Mouse (Mus musculus) embryonic facial prominence, embryonic 11.5 days (tissue): ENCODE results near the gene Rflna. TPM values are rescaled to one million over a fixed set of nuclear protein-coding genes. Genes with fewer than 3 reads are reported as not detected.
A peak's percentile ranks its signal among the peaks of the same experiment; 100 is the strongest.

Source experiments
- ATAC-seq: fragments of 200-750 bp; cut with Nextera tagmentation; replicated peaks from 2 replicates; pipeline ENCODE4 v1.8.0; 2017; ENCODE audit warnings: low read depth; ENCODE audit not compliant: insufficient number of reproducible peaks, low FRiP score, low TSS enrichment
- DNase-seq: peaks from one replicate; pipeline ENCODE4 v3.0.0-alpha.2; 2015; ENCODE audit warnings: low spot score
- H3K27ac ChIP-seq: fragments of 300-500 bp; sonication (generic); replicated peaks from 2 replicates; pipeline ENCODE4 v1.5.1; 2014; ENCODE audit warnings: mild to moderate bottlenecking, low read depth, low read length, control low read depth
- H3K27me3 ChIP-seq: fragments of 300-500 bp; sonication (generic); 2 replicates; pipeline ENCODE4 v1.6.1; 2014; ENCODE audit warnings: mild to moderate bottlenecking, low read length, moderate library complexity, mixed read lengths; ENCODE audit not compliant: control insufficient read depth, insufficient read depth
- H3K36me3 ChIP-seq: fragments of 300-500 bp; sonication (generic); replicated peaks from 2 replicates; pipeline ENCODE4 v1.6.1; 2014; ENCODE audit warnings: low read depth, mild to moderate bottlenecking, low read length, moderate library complexity, mixed read lengths; ENCODE audit not compliant: control insufficient read depth, insufficient read depth
- H3K4me1 ChIP-seq: fragments of 300-500 bp; sonication (generic); 2 replicates; pipeline ENCODE4 v1.6.1; 2014; ENCODE audit warnings: low read length, mixed read lengths; ENCODE audit not compliant: control insufficient read depth, insufficient read depth
- H3K4me2 ChIP-seq: fragments of 300-500 bp; sonication (generic); 2 replicates; pipeline ENCODE4 v1.6.1; 2014; ENCODE audit warnings: low read depth, mild to moderate bottlenecking, control low read depth, low read length, moderate library complexity
- H3K4me3 ChIP-seq: fragments of 300-500 bp; sonication (generic); 2 replicates; pipeline ENCODE4 v1.5.1; 2014; ENCODE audit warnings: low read depth, low read length, control low read depth
- H3K9ac ChIP-seq: fragments of 300-500 bp; sonication (generic); replicated peaks from 2 replicates; pipeline ENCODE4 v1.6.1; 2014; ENCODE audit warnings: mild to moderate bottlenecking, control low read depth, low read length
- H3K9me3 ChIP-seq: fragments of 300-500 bp; sonication (generic); replicated peaks from 2 replicates; pipeline ENCODE4 v1.6.1; 2016; ENCODE audit warnings: mild to moderate bottlenecking, low read length, inconsistent platforms, mixed read lengths; ENCODE audit not compliant: control insufficient read depth
- WGBS: fragments of 180-500 bp; shearing (Covaris S2); extraction: QIAGEN DNeasy Blood & Tissue Kit; methylation state at CpG from one replicate; pipeline ENCODE4 v1.1.7; 2014; 5-methylcytosine and 5-hydroxymethylcytosine counted together
- polyA plus RNA-seq: library from polyadenylated mRNA; unstranded; fragments of >200 nt; fragmentation: Nextera tagmentation; extraction: Ambion mirVana; gene quantifications from 2 replicates; pipeline ENCODE4 v1.2.1, GENCODE M21; 2014

Rflna gene
- polyA plus RNA-seq = 7.2 and 10.3 TPM in 2 replicates

- peaks cover 10% of the 10 kb centered on the region; the same call in 1 of the 2 replicates for H3K27me3 ChIP-seq
- DNase-seq (peak; percentile 78), ATAC-seq (peak; percentile 44; the same call in 1 of the 2 replicates)
- peaks cover 3% of the 10 kb centered on the region for H3K4me1 ChIP-seq
- H3K27ac ChIP-seq = no peak within 1 kb of the TSS
- no peaks in the 10 kb centered on the region for H3K36me3 ChIP-seq
- H3K9me3 ChIP-seq = no peaks in the 10 kb centered on the region
- H3K4me2 ChIP-seq = peak within 1 kb of the TSS; percentile 71
- peak within 1 kb of the TSS; percentile 47; the same call in 1 of the 2 replicates for H3K9ac ChIP-seq
- peak within 1 kb of the TSS; percentile 42 for H3K4me3 ChIP-seq
- 2% methylated on average over 37 of the region's 41 CpGs for WGBS
Measured at GRCm38 (mm10) chr5:125002969-125003872, at the start of gene Rflna. TSS of gene Rflna (plus strand) at chr5:125003221.

DNA sequence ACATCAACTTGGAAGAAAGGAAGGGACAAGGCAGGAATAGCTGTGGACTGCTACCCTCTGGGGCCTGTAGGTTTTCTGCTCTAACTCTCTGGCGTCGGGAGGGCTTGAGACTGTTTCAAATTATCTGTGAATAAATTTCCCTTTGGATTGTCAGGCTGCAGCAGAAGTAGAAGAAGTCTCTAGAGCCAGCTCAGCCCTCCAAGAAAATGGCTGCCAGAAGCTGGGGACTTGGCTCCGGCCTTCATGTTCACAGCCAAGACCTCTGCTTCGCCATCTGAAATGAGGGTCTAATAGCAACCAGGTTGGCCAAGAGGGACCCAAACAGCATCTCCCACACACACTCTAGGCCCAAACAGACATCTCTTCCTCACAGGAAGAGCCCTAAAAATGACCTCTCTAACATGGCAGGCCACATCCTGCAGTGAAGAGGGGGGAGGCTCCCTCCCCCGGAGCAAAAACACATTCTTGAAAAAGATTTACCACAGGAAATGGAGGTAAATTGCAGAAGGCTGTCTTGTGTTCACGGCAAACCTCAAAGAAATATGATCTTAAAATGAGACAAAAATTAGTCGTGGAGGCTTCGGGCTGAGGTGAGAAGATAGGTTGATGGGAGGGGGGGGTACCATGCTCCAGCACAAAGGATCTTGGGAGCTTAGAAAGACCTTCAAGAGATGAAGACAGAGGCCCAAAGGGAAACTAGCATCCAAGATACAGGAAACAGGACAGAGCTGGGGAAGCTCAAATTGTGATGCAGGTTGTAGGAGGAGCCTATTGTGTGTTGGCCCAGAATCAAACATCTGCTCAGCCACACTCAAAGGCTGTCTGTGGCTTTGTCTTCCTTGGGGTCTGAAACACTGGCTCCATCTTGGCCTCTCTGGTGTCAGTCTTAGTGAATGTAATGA lies 48.4 kb upstream of the Rflna start:
- Histone ChIP-seq H3K9me3 (no peaks in the 10 kb centered on the region), H3K27ac (no peak overlapping the region), H3K36me3 (no peaks in the 10 kb centered on the region), H3K4me3 (no peak overlapping the region), H3K27me3 (no peaks in the 10 kb centered on the region), H3K4me1 (peaks cover 3% of the 10 kb centered on the region; the same call in 1 of the 2 replicates), H3K9ac (no peak overlapping the region), H3K4me2 (no peak overlapping the region)
- 55% methylated on average over 8 of the region's 8 CpGs for WGBS
- DNase-seq (no peak), ATAC-seq (no peak)

- Histone ChIP-seq H3K27me3 (no peaks in the 10 kb centered on the region), H3K9me3 (no peaks in the 10 kb centered on the region), H3K36me3 (no peaks in the 10 kb centered on the region), H3K4me2 (no peak overlapping the region), H3K9ac (no peak overlapping the region), H3K27ac (no peak overlapping the region), H3K4me3 (no peak overlapping the region), H3K4me1 (no peaks in the 10 kb centered on the region)
- ATAC-seq (no peak), DNase-seq (no peak)
- WGBS = 81% methylated on average over 5 of the region's 5 CpGs
Measured at GRCm38 (mm10) chr5:124957491-124957890, 45.5 kb upstream of the Rflna start.

- Histone ChIP-seq H3K4me2 (no peak overlapping the region), H3K27me3 (no peaks in the 10 kb centered on the region), H3K27ac (no peak overlapping the region), H3K36me3 (no peaks in the 10 kb centered on the region), H3K9ac (no peak overlapping the region), H3K4me1 (peaks cover 3% of the 10 kb centered on the region; the same call in 1 of the 2 replicates), H3K9me3 (no peaks in the 10 kb centered on the region), H3K4me3 (no peak overlapping the region)
- ATAC-seq (no peak), DNase-seq (no peak)
- 94% methylated on average over 4 of the region's 4 CpGs for WGBS
Measured at GRCm38 (mm10) chr5:124959099-124959498, 43.9 kb upstream of the Rflna start.

DNA sequence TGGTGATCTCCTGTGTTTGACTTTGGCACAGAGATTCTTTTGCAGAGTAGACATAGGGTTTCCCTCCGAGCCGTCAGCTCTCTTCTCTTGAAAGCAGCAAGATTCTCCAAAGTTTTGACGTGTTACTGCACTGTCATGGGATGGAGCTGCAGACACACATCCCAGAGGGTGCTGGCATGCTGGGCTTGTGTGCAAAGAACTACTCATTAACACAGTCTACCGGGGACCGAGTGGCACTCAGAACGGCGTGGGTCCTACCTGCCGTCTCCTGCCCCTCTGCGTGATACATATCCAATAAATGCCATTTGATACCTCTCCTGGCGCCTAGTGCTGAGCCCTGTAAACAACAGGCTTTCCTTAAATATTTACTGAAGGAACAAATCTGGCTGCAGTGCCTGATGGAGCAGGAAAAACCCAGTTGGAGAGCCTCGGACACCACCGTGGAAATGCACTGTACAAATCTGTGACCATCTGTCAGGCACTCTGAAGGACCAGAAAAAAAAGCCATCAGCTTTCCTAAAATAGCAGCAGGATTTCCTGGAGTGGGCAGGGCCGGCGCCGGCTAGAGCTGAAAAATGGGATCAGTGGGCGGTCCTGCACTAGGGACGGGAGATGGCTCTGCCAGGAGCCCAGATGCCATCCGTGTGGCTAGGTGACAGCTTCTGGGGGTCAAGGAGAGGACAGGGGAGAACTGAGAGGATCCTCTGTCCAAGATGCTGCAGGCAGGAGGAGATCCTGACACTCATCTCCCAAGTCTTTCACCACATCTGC lies 42.7 kb upstream of the Rflna start:
- peaks cover 5% of the 10 kb centered on the region; the same call in 1 of the 2 replicates for H3K4me1 ChIP-seq
- no peak overlapping the region for H3K4me2 ChIP-seq
- no peak overlapping the region for H3K9ac ChIP-seq
- ATAC-seq (no peak), DNase-seq (peak; percentile 34)
- H3K9me3 ChIP-seq = no peaks in the 10 kb centered on the region
- no peaks in the 10 kb centered on the region for H3K36me3 ChIP-seq
- no peaks in the 10 kb centered on the region for H3K27me3 ChIP-seq
- H3K4me3 ChIP-seq = no peak overlapping the region
- H3K27ac ChIP-seq = 0 out of 2 replicates have a peak overlapping the region, but pooled peaks have one; percentile 30
- WGBS = 34% methylated on average over 18 of the region's 18 CpGs

- 84% methylated on average over 8 of the region's 8 CpGs for WGBS
- no peaks in the 10 kb centered on the region for H3K36me3 ChIP-seq
- H3K4me2 ChIP-seq = no peak overlapping the region
- H3K4me1 ChIP-seq = peaks cover 5% of the 10 kb centered on the region; the same call in 1 of the 2 replicates
- H3K9me3 ChIP-seq = no peaks in the 10 kb centered on the region
- no peak overlapping the region for H3K4me3 ChIP-seq
- H3K27ac ChIP-seq = no peak overlapping the region
- H3K27me3 ChIP-seq = no peaks in the 10 kb centered on the region
- no peak overlapping the region for H3K9ac ChIP-seq
- ATAC-seq (no peak), DNase-seq (no peak)
Measured at GRCm38 (mm10) chr5:124961433-124961832, 41.6 kb upstream of the Rflna start.

DNA sequence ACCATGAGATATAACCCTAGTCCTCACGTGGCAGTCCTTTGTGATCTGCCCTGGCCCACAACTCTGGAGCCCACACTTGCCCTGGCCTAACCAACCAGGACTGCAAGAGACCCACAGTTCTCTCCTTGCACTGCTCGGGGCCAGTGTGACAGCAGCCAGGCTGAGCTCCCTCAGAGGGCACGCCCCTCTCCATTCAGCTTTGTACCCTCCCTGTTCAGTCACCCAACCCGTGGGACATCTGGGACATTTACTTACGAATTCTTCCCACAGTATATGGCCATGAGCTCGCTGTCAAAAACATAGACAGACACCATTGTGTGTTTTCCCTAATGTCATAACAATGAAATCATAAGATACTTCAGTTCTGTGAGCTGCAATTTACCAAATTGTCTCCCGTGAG lies 40.3 kb upstream of the Rflna start:
- Histone ChIP-seq H3K27ac (no peak overlapping the region), H3K4me1 (peaks cover 5% of the 10 kb centered on the region; the same call in 1 of the 2 replicates), H3K9ac (no peak overlapping the region), H3K27me3 (no peaks in the 10 kb centered on the region), H3K9me3 (no peaks in the 10 kb centered on the region), H3K36me3 (no peaks in the 10 kb centered on the region), H3K4me3 (no peak overlapping the region), H3K4me2 (no peak overlapping the region)
- WGBS = 56% methylated on average over 7 of the region's 7 CpGs
- no peak for ATAC-seq
- DNase-seq = no peak
